Mouse (Mus musculus) liver, embryonic 14.5 days (tissue): ENCODE data around the gene Dcxr. TPM values are rescaled to one million over a fixed set of nuclear protein-coding genes. Genes with fewer than 3 reads are reported as not detected.
"Not testable (repeated sequence)": the region's sequence is repeated elsewhere in the genome, so short reads cannot be mapped to it uniquely, and the experiment has no call there.

Experiments
- ATAC-seq: fragments of 200-750 bp; cut with Nextera tagmentation; 2 replicates; pipeline ENCODE4 v1.8.0; 2017; ENCODE audit warnings: moderate number of reproducible peaks, mild to moderate bottlenecking, moderate library complexity; ENCODE audit not compliant: insufficient read depth
- DNase-seq, 3 experiments: peaks; one replicate each; pipeline ENCODE4 v3.0.0-alpha.2; 2012 to 2013; ENCODE audit warnings: low read depth in 3 of 3, low spot score in 3 of 3
- H3K27ac ChIP-seq: fragments of 300-500 bp; sonication (generic); 2 replicates; pipeline ENCODE4 v1.5.1; 2014; ENCODE audit warnings: moderate library complexity, mild to moderate bottlenecking, control low read depth, inconsistent platforms
- H3K27me3 ChIP-seq: fragments of 300-500 bp; sonication (generic); 2 replicates; pipeline ENCODE4 v1.6.1; 2014; ENCODE audit warnings: mild to moderate bottlenecking, low read length, moderate library complexity; ENCODE audit not compliant: control insufficient read depth, insufficient read depth
- H3K36me3 ChIP-seq: fragments of 300-500 bp; sonication (generic); replicated peaks from 2 replicates; pipeline ENCODE4 v1.6.1; 2014; ENCODE audit warnings: low read depth; ENCODE audit not compliant: control insufficient read depth, insufficient read depth
- H3K4me1 ChIP-seq, 2 experiments: fragments of 200-500 bp in 1 of 2; fragments of 300-500 bp in 1 of 2; sonication (generic) in 1 of 2; replicated peaks; 2 replicates each; pipeline ENCODE4 v1.6.1; 2012 to 2014; ENCODE audit warnings: antibody characterized with exemption in 1 of 2, inconsistent platforms in 1 of 2, low read length in 1 of 2; ENCODE audit not compliant: control insufficient read depth in 2 of 2, insufficient read depth in 2 of 2
- H3K4me2 ChIP-seq: fragments of 300-500 bp; sonication (generic); 2 replicates; pipeline ENCODE4 v1.6.1; 2014; ENCODE audit warnings: low read depth, mild to moderate bottlenecking, control low read depth, moderate library complexity
- H3K4me3 ChIP-seq, 2 experiments: fragments of 200-500 bp in 1 of 2; fragments of 300-500 bp in 1 of 2; sonication (generic) in 1 of 2; 2 replicates each; pipeline ENCODE4 v1.5.1; 2012 to 2014; ENCODE audit warnings: low read depth in 2 of 2, low read length in 2 of 2, mild to moderate bottlenecking in 2 of 2, control low read depth in 1 of 2, inconsistent platforms in 1 of 2, moderate library complexity in 1 of 2; ENCODE audit not compliant: insufficient read depth in 1 of 2
- H3K9ac ChIP-seq: fragments of 300-500 bp; sonication (generic); replicated peaks from 2 replicates; pipeline ENCODE4 v1.6.1; 2014; ENCODE audit warnings: mild to moderate bottlenecking, control low read depth, moderate library complexity
- H3K9me3 ChIP-seq: fragments of 300-500 bp; sonication (generic); 2 replicates; pipeline ENCODE4 v1.6.1; 2016; ENCODE audit warnings: low read length, mixed read lengths; ENCODE audit not compliant: control insufficient read depth
- CTCF ChIP-seq: IDR thresholded peaks from 2 replicates; pipeline ENCODE4 v1.5.1; 2016; ENCODE audit warnings: antibody characterized with exemption, low read depth, control low read depth
- EP300 ChIP-seq: IDR thresholded peaks from 2 replicates; pipeline ENCODE4 v1.6.1; 2016; ENCODE audit warnings: antibody characterized with exemption, low read depth
- WGBS: fragments of 180-500 bp; shearing (Covaris S2); extraction: QIAGEN DNeasy Blood & Tissue Kit; methylation state at CpG from one replicate; pipeline ENCODE4 v1.1.7; 2014; ENCODE audit not compliant: insufficient replicate concordance; 5-methylcytosine and 5-hydroxymethylcytosine counted together
- polyA plus RNA-seq, 2 experiments: library from polyadenylated mRNA; depleted of rRNA in 1 of 2; stranded (reverse) in 1 of 2; unstranded in 1 of 2; fragments of >200 nt; fragmentation: Nextera tagmentation in 1 of 2; extraction: Ambion mirVana in 1 of 2; gene quantifications; 2 replicates each; pipeline versions ENCODE4 v1.2.1 to v1.2.3; 2012 to 2014

The Dcxr gene
- polyA plus RNA-seq, 2 experiments: 10.4 to 15.1 TPM

- H3K4me2 ChIP-seq, DNase-seq, H3K4me1 ChIP-seq, H3K4me3 ChIP-seq, H3K9ac ChIP-seq, H3K36me3 ChIP-seq, H3K27me3 ChIP-seq, H3K9me3 ChIP-seq, H3K27ac ChIP-seq, ATAC-seq: not testable (repeated sequence)
- 13% methylated on average over 14 of the region's 14 CpGs for WGBS
Observed at GRCm38 (mm10) chr11:120762672-120763041, 35.6 kb upstream of the Dcxr start, which contains the start of gene Hmga1b. Hmga1b (plus strand) TSS chr11:120762794.

- Histone ChIP-seq H3K4me3 (no peak overlapping the region), H3K4me1 (no peaks in the 10 kb centered on the region), H3K27ac (no peak overlapping the region), H3K27me3 (peaks cover 6% of the 10 kb centered on the region), H3K36me3 (no peaks in the 10 kb centered on the region), H3K9ac (no peak overlapping the region), H3K4me2 (no peak overlapping the region), H3K9me3 (peaks cover 6% of the 10 kb centered on the region)
- no peak for DNase-seq
- WGBS: 52% methylated on average over 14 of the region's 14 CpGs
- ATAC-seq: no peak
- TF ChIP-seq CTCF (no peak), EP300 (no peak)
Observed at GRCm38 (mm10) chr11:120761811-120762671, 35.0 kb upstream of the Dcxr start.

- H3K9ac ChIP-seq: no peak overlapping the region
- no peak for TF ChIP-seq EP300
- TF ChIP-seq CTCF: no peak
- peaks cover 6% of the 10 kb centered on the region for H3K9me3 ChIP-seq
- no peak overlapping the region for H3K27ac ChIP-seq
- peaks cover 6% of the 10 kb centered on the region for H3K27me3 ChIP-seq
- no peak overlapping the region for H3K4me3 ChIP-seq
- H3K4me1 ChIP-seq: no peaks in the 10 kb centered on the region
- ATAC-seq (no peak), DNase-seq (no peak)
- no peaks in the 10 kb centered on the region for H3K36me3 ChIP-seq
- H3K4me2 ChIP-seq: no peak overlapping the region
- WGBS: 71% methylated on average over 9 of the region's 9 CpGs
Observed at GRCm38 (mm10) chr11:120760236-120760635, 33.2 kb upstream of the Dcxr start.

GRCm38 (mm10) chr11:120751606-120752005, 24.5 kb upstream of the Dcxr start:
- Histone ChIP-seq H3K4me2 (no peak overlapping the region), H3K4me1 (no peaks in the 10 kb centered on the region), H3K27ac (no peak overlapping the region), H3K9me3 (no peaks in the 10 kb centered on the region), H3K36me3 (no peaks in the 10 kb centered on the region), H3K27me3 (no peaks in the 10 kb centered on the region), H3K9ac (no peak overlapping the region), H3K4me3 (no peak overlapping the region)
- WGBS: 59% methylated on average over 4 of the region's 4 CpGs
- ATAC-seq: no peak
- TF ChIP-seq CTCF: no peak
- no peak for TF ChIP-seq EP300
- DNase-seq: no peak

- H3K4me3 ChIP-seq: no peak overlapping the region
- no peaks in the 10 kb centered on the region for H3K27me3 ChIP-seq
- WGBS: 44% methylated on average over 8 of the region's 8 CpGs
- H3K36me3 ChIP-seq: no peaks in the 10 kb centered on the region
- no peak overlapping the region for H3K27ac ChIP-seq
- no peaks in the 10 kb centered on the region for H3K4me1 ChIP-seq
- no peak overlapping the region for H3K9ac ChIP-seq
- no peak overlapping the region for H3K4me2 ChIP-seq
- peak; percentile 13 to 26 (median 20) for DNase-seq
- H3K9me3 ChIP-seq: no peaks in the 10 kb centered on the region
- ATAC-seq: no peak
- TF ChIP-seq EP300 (no peak), CTCF (peak; percentile 80)
Observed at GRCm38 (mm10) chr11:120749430-120749829, 22.3 kb upstream of the Dcxr start.
